Mouse (Mus musculus): ENCODE measurements around the gene Serpina3k. TPM values are rescaled to one million over a fixed set of nuclear protein-coding genes. Genes with fewer than 3 reads are reported as not detected.
"Not testable (repeated sequence)": the region's sequence is repeated elsewhere in the genome, so short reads cannot be mapped to it uniquely, and the experiment has no call there.

Serpina3k gene
- not detected in 2 replicates for polyA plus RNA-seq (2015; fragmentation: Nextera tagmentation; extraction: Ambion mirVana)

DNA sequence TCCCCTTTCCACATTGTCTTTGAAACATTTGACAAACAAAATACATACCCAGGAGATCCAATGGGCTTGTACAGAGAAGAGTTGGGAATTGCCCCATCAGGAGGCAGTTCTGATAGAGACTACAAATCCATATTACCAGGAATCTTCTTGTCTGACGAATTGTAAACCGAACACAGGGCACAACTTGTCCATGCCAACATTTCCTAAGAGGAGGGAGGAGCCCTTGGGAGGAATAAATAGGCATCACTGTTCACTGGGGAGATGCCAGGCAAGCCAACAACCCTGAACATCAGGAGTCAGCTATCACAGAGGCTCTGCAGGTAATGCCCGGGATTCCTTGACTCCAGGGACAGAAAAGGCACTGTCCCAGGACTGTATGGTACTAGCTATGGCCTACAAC is at the start of gene Serpina3k, which contains the start of gene Serpina3m:
Gene Serpina3k (plus strand): TSS at position 261 of the 400 bp plus-strand sequence.
Gene Serpina3m (plus strand): TSS at position 261 of the 400 bp plus-strand sequence.
- not testable (repeated sequence) for H3K4me1 ChIP-seq; H3K4me2 ChIP-seq; H3K27me3 ChIP-seq; H3K4me3 ChIP-seq; H3K36me3 ChIP-seq; H3K9ac ChIP-seq; ATAC-seq (ENCODE audit: borderline replicate concordance, extremely low read depth, low FRiP score, low TSS enrichment); H3K9me3 ChIP-seq; H3K27ac ChIP-seq
- 73% methylated on average over 3 of the region's 3 CpGs for WGBS

DNA sequence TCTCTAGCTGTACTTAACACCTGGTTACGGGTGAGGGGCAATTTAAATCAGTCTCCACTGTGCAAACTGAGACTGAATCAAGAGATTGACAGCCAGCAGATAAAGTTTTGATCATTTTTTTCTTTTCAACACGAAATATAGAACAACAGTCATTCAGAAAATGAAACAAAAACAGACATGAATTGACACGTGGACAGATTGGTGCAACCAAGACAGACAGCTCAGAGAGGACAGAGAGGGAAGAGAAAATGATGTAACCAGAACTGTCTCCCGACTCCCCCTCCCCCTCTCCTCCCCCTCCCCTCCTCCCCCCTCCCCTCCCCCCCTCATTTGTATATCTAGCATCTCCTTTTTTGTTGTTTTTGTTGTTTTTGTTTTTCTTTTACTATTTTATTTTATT is 48.4 kb upstream of the Serpina3k start:
- 32% methylated on average over 4 of the region's 4 CpGs for WGBS
- Histone ChIP-seq H3K4me3 (no peak overlapping the region), H3K9ac (no peak overlapping the region), H3K36me3 (no peaks in the 10 kb centered on the region), H3K27ac (no peak overlapping the region), H3K4me2 (no peak overlapping the region), H3K4me1 (no peaks in the 10 kb centered on the region), H3K27me3 (no peaks in the 10 kb centered on the region), H3K9me3 (no peaks in the 10 kb centered on the region)
- ATAC-seq (ENCODE audit: borderline replicate concordance, extremely low read depth, low FRiP score, low TSS enrichment): no peak

- no peak overlapping the region for H3K9ac ChIP-seq
- no peak overlapping the region for H3K4me2 ChIP-seq
- WGBS: 76% methylated on average over 2 of the region's 2 CpGs
- ATAC-seq (ENCODE audit: borderline replicate concordance, extremely low read depth, low FRiP score, low TSS enrichment): no peak
- H3K27ac ChIP-seq: no peak overlapping the region
- no peaks in the 10 kb centered on the region for H3K9me3 ChIP-seq
- no peaks in the 10 kb centered on the region for H3K4me1 ChIP-seq
- H3K27me3 ChIP-seq: no peaks in the 10 kb centered on the region
- no peak overlapping the region for H3K4me3 ChIP-seq
- H3K36me3 ChIP-seq: no peaks in the 10 kb centered on the region
Observed at GRCm38 (mm10) chr12:104293963-104294362, 44.3 kb upstream of the Serpina3k start.

DNA sequence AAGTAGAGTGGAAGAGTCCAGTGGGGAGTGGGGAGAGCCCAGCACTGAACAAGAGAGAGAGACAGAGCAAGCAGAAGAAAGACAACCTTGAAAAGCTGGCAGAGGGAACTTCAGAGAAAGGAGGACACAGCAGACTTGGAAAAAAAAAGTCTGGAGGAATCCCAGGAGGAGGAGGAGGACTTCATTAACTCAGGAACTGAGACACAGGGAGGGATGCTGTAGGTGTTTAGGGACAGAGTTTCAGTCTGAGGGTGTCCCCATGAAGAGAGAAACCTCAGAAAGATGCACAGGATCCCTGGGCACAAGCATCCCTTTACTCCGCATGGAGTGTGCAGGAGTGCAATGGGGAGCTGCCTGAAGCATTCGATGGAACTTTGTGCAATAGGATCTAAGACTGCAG is 40.2 kb upstream of the Serpina3k start:
- no peaks in the 10 kb centered on the region for H3K36me3 ChIP-seq
- no peaks in the 10 kb centered on the region for H3K27me3 ChIP-seq
- H3K27ac ChIP-seq: no peak overlapping the region
- WGBS: 93% methylated on average over 2 of the region's 2 CpGs
- no peak overlapping the region for H3K4me2 ChIP-seq
- no peaks in the 10 kb centered on the region for H3K4me1 ChIP-seq
- H3K4me3 ChIP-seq: no peak overlapping the region
- no peak for ATAC-seq (ENCODE audit: borderline replicate concordance, extremely low read depth, low FRiP score, low TSS enrichment)
- H3K9ac ChIP-seq: no peak overlapping the region
- no peaks in the 10 kb centered on the region for H3K9me3 ChIP-seq

GRCm38 (mm10) chr12:104305991-104306390 is 32.3 kb upstream of the Serpina3k start:
- Histone ChIP-seq H3K36me3 (no peaks in the 10 kb centered on the region), H3K4me1 (no peaks in the 10 kb centered on the region), H3K4me2 (no peak overlapping the region), H3K9ac (no peak overlapping the region), H3K4me3 (no peak overlapping the region), H3K9me3 (no peaks in the 10 kb centered on the region), H3K27ac (no peak overlapping the region), H3K27me3 (no peaks in the 10 kb centered on the region)
- WGBS: 77% methylated on average over 4 of the region's 4 CpGs
- no peak for ATAC-seq (ENCODE audit: borderline replicate concordance, extremely low read depth, low FRiP score, low TSS enrichment)

DNA sequence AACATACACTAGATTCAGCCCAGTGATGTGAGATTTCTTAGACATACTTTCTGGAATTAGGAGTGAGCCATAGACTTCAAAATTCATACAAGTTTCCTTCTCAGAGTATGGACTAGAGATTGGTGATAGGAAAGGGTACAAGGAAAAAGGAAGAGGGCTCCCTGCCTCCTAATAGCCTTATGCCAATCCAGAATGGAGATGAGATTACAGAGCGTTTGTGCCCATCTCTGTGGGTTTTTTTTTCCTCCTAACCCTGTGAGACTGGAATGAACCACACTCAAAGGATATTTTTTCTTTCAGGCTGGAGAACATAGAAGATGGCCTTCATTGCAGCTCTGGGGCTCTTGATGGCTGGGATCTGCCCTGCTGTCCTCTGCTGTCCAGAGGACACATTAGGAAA is 24.0 kb upstream of the Serpina3k start, which contains the start of gene Serpina3j:
Gene Serpina3j (plus strand): TSS at position 301 of the 400 bp plus-strand sequence.
- Histone ChIP-seq H3K4me3 (no peak within 1 kb of the TSS), H3K36me3 (no peaks in the 10 kb centered on the region), H3K27me3 (no peaks in the 10 kb centered on the region), H3K4me1 (no peaks in the 10 kb centered on the region), H3K9ac (no peak within 1 kb of the TSS), H3K4me2 (no peak within 1 kb of the TSS), H3K27ac (no peak within 1 kb of the TSS), H3K9me3 (no peaks in the 10 kb centered on the region)
- no peak for ATAC-seq (ENCODE audit: borderline replicate concordance, extremely low read depth, low FRiP score, low TSS enrichment)
- 81% methylated on average over 1 of the region's 1 CpGs for WGBS

- Histone ChIP-seq H3K4me2 (no peak overlapping the region), H3K4me3 (no peak overlapping the region), H3K4me1 (0 out of 2 replicates have a peak, but pooled peaks cover 3% of the 10 kb centered on the region), H3K36me3 (no peaks in the 10 kb centered on the region), H3K27ac (no peak overlapping the region), H3K27me3 (no peaks in the 10 kb centered on the region), H3K9ac (no peak overlapping the region), H3K9me3 (no peaks in the 10 kb centered on the region)
- peak; percentile 89 for ATAC-seq (ENCODE audit: borderline replicate concordance, extremely low read depth, low FRiP score, low TSS enrichment)
- 58% methylated on average over 1 of the region's 1 CpGs for whole genome bisulfite sequencing
Observed at GRCm38 (mm10) chr12:104322454-104322853, 15.8 kb upstream of the Serpina3k start.

DNA sequence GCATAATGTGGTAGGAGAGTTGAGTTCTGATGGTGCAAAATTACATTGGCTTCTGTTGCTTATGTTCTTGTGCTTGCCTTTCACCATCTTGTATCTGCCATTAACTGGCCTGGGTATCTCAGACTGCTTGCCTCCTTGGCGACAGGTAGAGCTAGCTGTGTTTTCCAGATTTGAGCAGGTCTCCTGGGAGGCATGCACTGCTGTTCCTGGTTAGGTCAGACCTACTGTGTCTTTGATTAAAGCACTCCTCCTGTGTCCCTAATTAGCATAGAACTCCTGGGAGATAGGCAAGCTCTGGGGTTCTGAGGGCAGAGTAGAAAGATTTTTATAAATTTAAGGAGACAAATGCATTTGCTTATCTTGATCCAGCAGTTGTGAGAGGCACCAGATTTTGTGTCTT is 6.6 kb upstream of the Serpina3k start:
- no peaks in the 10 kb centered on the region for H3K27me3 ChIP-seq
- ATAC-seq (ENCODE audit: borderline replicate concordance, extremely low read depth, low FRiP score, low TSS enrichment): no peak
- no peaks in the 10 kb centered on the region for H3K36me3 ChIP-seq
- no peak overlapping the region for H3K4me3 ChIP-seq
- WGBS: 53% methylated on average over 1 of the region's 1 CpGs
- no peak overlapping the region for H3K4me2 ChIP-seq
- H3K4me1 ChIP-seq: no peaks in the 10 kb centered on the region
- no peak overlapping the region for H3K27ac ChIP-seq
- H3K9me3 ChIP-seq: no peaks in the 10 kb centered on the region
- H3K9ac ChIP-seq: no peak overlapping the region

GRCm38 (mm10) chr12:104336873-104337272 is 1.4 kb upstream of the Serpina3k start:
- H3K9me3 ChIP-seq; H3K36me3 ChIP-seq; ATAC-seq (ENCODE audit: borderline replicate concordance, extremely low read depth, low FRiP score, low TSS enrichment); H3K4me3 ChIP-seq; H3K27ac ChIP-seq; H3K4me2 ChIP-seq; H3K9ac ChIP-seq; H3K4me1 ChIP-seq; H3K27me3 ChIP-seq: not testable (repeated sequence)

DNA sequence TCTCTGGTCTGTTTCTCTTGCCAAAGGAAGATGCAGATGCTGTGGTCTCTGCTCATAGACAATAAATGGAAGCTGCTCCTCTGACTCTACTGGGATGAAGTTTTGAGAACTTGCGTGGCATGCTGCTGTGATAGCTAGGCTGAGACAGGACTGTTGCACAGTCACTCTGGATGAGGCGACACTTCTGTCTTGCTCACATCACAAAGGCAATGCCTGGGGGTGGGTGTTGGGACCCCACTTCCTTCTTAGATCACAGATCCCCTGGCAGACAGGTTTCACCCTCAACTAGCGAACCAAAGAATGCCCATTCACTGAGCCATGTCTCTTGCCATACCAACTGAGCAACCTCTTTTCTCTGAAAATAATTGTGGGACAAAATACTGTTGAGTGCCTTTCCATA is 419 bp downstream of the Serpina3k start:
- Histone ChIP-seq H3K27ac (no peak overlapping the region), H3K9ac (no peak overlapping the region), H3K36me3 (no peaks in the 10 kb centered on the region), H3K9me3 (no peaks in the 10 kb centered on the region), H3K4me3 (no peak overlapping the region), H3K4me1 (no peaks in the 10 kb centered on the region), H3K27me3 (no peaks in the 10 kb centered on the region), H3K4me2 (no peak overlapping the region)
- WGBS: 83% methylated on average over 3 of the region's 3 CpGs
- no peak for ATAC-seq (ENCODE audit: borderline replicate concordance, extremely low read depth, low FRiP score, low TSS enrichment)

GRCm38 (mm10) chr12:104342489-104342888 is 4.2 kb downstream of the Serpina3k start:
- not testable (repeated sequence) for H3K36me3 ChIP-seq; H3K27me3 ChIP-seq; ATAC-seq (ENCODE audit: borderline replicate concordance, extremely low read depth, low FRiP score, low TSS enrichment); H3K27ac ChIP-seq; H3K4me2 ChIP-seq; H3K9ac ChIP-seq; H3K4me1 ChIP-seq; H3K4me3 ChIP-seq; H3K9me3 ChIP-seq

DNA sequence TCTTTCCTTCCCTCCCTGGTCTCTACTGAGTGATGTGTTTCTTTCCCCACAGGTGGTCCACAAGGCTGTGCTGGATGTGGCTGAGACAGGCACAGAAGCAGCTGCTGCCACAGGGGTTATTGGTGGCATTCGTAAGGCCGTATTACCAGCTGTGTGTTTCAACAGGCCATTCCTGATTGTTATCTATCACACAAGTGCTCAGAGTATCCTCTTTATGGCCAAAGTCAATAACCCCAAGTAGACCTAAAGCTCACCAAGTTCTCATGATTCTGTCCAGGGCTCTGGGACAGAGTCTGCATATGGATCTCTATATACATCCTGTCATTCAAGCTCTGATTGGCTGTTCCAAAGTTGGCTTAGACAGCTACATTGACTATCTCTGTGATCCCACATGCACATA is 6.9 kb downstream of the Serpina3k start:
- no peak for ATAC-seq (ENCODE audit: borderline replicate concordance, extremely low read depth, low FRiP score, low TSS enrichment)
- 62% methylated on average over 2 of the region's 2 CpGs for WGBS
- no peaks in the 10 kb centered on the region for H3K36me3 ChIP-seq
- H3K4me1 ChIP-seq: no peaks in the 10 kb centered on the region
- H3K4me3 ChIP-seq: no peak overlapping the region
- H3K27me3 ChIP-seq: no peaks in the 10 kb centered on the region
- no peak overlapping the region for H3K9ac ChIP-seq
- no peaks in the 10 kb centered on the region for H3K9me3 ChIP-seq
- H3K4me2 ChIP-seq: no peak overlapping the region
- no peak overlapping the region for H3K27ac ChIP-seq

GRCm38 (mm10) chr12:104345707-104346106 is 7.4 kb downstream of the Serpina3k start:
- H3K9ac ChIP-seq: no peak overlapping the region
- no peak overlapping the region for H3K27ac ChIP-seq
- H3K27me3 ChIP-seq: no peaks in the 10 kb centered on the region
- H3K4me1 ChIP-seq: no peaks in the 10 kb centered on the region
- H3K4me2 ChIP-seq: no peak overlapping the region
- H3K4me3 ChIP-seq: no peak overlapping the region
- ATAC-seq (ENCODE audit: borderline replicate concordance, extremely low read depth, low FRiP score, low TSS enrichment): no peak
- H3K36me3 ChIP-seq: no peaks in the 10 kb centered on the region
- H3K9me3 ChIP-seq: no peaks in the 10 kb centered on the region

Data from lung, embryonic 15.5 days (tissue).